Mouse (Mus musculus) thymus, postnatal 0 days (tissue): ENCODE data around the gene Tbc1d4. TPM values are rescaled to one million over a fixed set of nuclear protein-coding genes. Genes with fewer than 3 reads are reported as not detected.

Source experiments
- DNase-seq: peaks from one replicate; pipeline ENCODE4 v3.0.0-alpha.2; 2015; ENCODE audit warnings: low spot score
- polyA plus RNA-seq: library from polyadenylated mRNA; unstranded; fragments of >200 nt; fragmentation: Nextera tagmentation; extraction: Ambion mirVana; gene quantifications from 2 replicates; pipeline ENCODE4 v1.2.1, GENCODE M21; 2015

Gene Tbc1d4
- polyA plus RNA-seq, 1 experiment from 2014 or later, result 15.0 TPM

- no peak for DNase-seq
Observed at GRCm38 (mm10) chr14:101503168-101503961, 105.6 kb downstream of the Tbc1d4 start.

GRCm38 (mm10) chr14:101501868-101502267, 107.1 kb downstream of the Tbc1d4 start:
- DNase-seq, result no peak

- DNase-seq, result no peak
Observed at GRCm38 (mm10) chr14:101501452-101501851, 107.5 kb downstream of the Tbc1d4 start.

GRCm38 (mm10) chr14:101500826-101501225, 108.2 kb downstream of the Tbc1d4 start:
- DNase-seq, result no peak

GRCm38 (mm10) chr14:101499838-101500237, 109.2 kb downstream of the Tbc1d4 start:
- DNase-seq, result no peak

GRCm38 (mm10) chr14:101488264-101488810, 120.7 kb downstream of the Tbc1d4 start:
- DNase-seq, result no peak

- DNase-seq, result no peak
Observed at GRCm38 (mm10) chr14:101486550-101486949, 122.4 kb downstream of the Tbc1d4 start.

GRCm38 (mm10) chr14:101483230-101483629, 125.8 kb downstream of the Tbc1d4 start:
- DNase-seq, result no peak

- peak; percentile 50 for DNase-seq
Observed at GRCm38 (mm10) chr14:101482270-101482669, 126.7 kb downstream of the Tbc1d4 start.

- no peak for DNase-seq
Observed at GRCm38 (mm10) chr14:101481165-101481564, 127.8 kb downstream of the Tbc1d4 start.

DNA sequence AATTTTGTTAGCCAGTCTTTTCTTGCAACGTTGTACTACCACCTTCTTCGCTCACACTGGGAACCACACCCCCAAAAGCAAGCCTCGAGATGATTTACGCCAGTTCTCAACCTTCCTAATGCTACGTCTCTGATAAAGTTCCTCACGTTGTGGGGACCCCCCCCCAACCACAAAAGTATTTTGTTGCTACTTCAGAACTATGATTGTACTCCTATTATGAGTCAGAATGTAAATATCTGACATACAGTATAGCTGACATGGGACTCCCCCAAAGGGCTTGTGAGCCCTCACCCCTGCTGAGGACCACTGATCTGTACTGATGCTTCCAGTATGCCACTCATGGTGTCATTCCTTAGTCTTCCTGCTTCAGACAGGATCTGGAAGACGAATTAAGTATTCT, 128.4 kb downstream of the Tbc1d4 start:
- no peak for DNase-seq

DNA sequence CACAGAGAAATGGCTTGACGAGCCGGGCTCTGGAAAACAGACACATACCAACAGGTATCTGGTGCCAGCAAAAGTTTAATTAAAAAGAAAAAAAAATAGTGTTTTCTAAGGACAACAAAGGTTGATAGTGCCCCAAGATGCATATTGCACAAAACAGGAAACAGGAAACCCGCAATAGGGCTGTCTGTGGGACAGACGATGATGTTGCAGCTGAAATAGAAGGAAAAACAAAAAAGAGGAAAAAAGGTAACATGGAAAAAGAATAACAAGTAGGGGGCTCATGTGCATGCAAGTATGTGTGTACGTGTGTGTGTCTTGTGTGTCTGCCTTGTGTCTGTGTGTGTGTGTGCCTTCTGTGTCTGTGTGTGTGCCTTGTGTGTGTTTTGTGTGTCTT, 131.2 kb downstream of the Tbc1d4 start:
- DNase-seq, result peak; percentile 26

DNA sequence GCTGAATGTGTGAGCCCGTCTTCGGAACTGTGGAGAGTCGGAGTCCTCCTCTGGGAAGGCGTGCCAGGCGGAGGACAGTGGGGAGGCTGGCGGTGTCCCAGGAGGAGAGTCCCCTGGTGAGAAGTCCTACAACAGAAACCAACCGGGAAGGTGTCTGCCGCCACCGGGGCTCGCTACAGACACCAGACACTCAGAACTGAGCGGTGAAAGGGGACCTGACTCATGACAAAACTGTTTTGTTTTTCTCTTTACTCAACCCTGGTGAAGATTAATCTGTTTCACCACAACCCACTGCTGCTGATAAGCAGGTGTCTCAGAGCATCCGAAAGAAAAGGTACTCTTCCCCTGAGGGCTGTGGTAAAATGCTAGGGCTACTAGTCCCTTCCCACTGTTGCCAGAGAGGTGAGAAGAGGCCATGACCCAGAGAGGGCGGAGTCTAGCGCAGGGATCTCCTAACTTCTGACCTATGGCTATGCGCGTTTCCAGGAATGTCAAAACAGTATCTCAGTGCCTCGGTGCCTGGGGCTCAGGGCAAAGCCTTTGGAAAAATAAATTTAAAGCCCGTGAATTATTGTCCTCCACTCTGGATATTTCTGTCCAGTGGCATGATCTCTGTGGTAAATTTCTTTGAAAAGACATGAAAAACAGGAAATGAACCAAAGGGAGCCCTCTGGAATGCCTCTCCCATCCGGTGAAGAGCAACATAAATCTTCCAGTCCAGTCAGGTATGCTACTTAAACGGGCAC, 131.7 kb downstream of the Tbc1d4 start:
- DNase-seq, result peak; percentile 49

- DNase-seq, result no peak
Observed at GRCm38 (mm10) chr14:101469475-101470093, 139.4 kb downstream of the Tbc1d4 start.

GRCm38 (mm10) chr14:101468143-101468542, 140.8 kb downstream of the Tbc1d4 start:
- no peak for DNase-seq

DNA sequence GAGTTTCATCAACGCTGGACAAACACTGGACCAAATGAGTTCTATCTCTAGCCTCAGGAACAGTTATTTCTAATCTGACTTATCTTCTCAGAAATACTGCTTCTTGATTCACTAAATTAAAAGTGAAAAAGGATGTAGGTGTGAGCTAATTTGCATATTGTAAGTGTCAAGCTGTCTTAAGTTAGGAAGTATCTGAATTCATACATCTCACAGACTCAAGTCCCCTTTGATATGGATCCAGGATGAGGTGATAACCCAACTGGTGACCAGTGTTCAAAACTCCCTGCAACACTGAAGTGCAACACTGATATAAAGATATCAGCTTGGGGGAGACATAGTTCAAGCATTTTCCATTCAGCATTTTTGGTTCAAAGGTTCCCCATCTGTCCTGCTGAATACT, 141.5 kb downstream of the Tbc1d4 start:
- DNase-seq, result no peak

DNA sequence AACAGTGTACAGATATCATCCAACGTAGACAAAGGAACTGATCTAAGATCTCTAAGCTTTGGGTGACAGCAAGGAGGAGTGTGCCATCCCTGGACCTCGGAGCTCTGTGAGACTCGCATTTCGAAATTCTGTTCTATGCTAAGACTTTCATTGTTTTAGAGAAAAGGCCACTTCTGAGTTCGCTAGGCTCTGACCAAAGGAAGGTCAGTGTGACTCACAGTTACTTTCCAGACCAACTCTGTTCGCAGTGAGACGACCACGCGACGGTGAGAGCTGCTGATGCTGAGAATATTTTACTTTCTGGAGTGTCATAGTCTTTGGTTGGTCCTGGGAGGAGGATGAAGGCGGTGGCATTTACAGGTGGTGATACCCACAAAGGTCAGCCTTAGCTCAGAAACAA, 142.5 kb downstream of the Tbc1d4 start:
- no peak for DNase-seq

DNA sequence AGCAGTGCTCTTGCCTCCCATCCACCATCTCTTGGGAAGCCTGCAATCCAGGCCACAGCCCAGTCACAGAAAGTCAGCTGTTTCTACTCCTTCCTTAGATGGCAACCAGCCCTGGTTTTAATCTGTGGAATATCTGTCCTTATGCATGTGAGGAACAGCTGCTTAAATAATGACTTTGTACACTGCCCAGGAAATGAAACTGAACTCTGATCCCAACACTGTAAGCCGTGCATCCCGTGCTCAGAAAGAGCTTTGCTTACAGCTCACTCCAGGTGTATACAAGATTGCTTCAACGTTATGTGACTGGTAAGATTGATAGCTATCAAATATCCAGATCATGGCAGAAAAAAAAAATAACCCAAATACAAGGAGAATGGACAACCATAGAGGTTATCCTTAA, 143.1 kb downstream of the Tbc1d4 start:
- no peak for DNase-seq

GRCm38 (mm10) chr14:101460768-101461167, 148.2 kb downstream of the Tbc1d4 start:
- DNase-seq, result peak; percentile 56

- peak; percentile 8 for DNase-seq
Observed at GRCm38 (mm10) chr14:101452915-101453314, 156.1 kb downstream of the Tbc1d4 start.

GRCm38 (mm10) chr14:101447857-101448256, 161.1 kb downstream of the Tbc1d4 start:
- no peak for DNase-seq

- no peak for DNase-seq
Observed at GRCm38 (mm10) chr14:101445205-101445604, 163.8 kb downstream of the Tbc1d4 start.
